Mouse (Mus musculus) ES-Bruce4 (cell line): Measurements from ENCODE around the gene Ppara. TPM values are rescaled to one million over a fixed set of nuclear protein-coding genes. Genes with fewer than 3 reads are reported as not detected.

Source experiments
- H3K27ac ChIP-seq: 2 replicates; pipeline ENCODE4 v1.5.1; 2012; ENCODE audit warnings: low read length, inconsistent platforms; ENCODE audit not compliant: insufficient read depth
- H3K27me3 ChIP-seq: 2 replicates; pipeline ENCODE4 v1.6.1; 2012; ENCODE audit warnings: mild to moderate bottlenecking, low read length, inconsistent platforms; ENCODE audit not compliant: control insufficient read depth, poor library complexity, insufficient read depth, severe bottlenecking
- H3K36me3 ChIP-seq: 2 replicates; pipeline ENCODE4 v1.6.1; 2012; ENCODE audit warnings: inconsistent platforms, mild to moderate bottlenecking, low read length, moderate library complexity; ENCODE audit not compliant: control insufficient read depth, poor library complexity, insufficient read depth, severe bottlenecking
- H3K4me1 ChIP-seq: one replicate; pipeline ENCODE4 v1.8.1; 2011; ENCODE audit warnings: low read length; ENCODE audit not compliant: control insufficient read depth, insufficient read depth
- H3K4me3 ChIP-seq: 2 replicates; pipeline ENCODE4 v1.5.1; 2011; ENCODE audit warnings: low read depth, mild to moderate bottlenecking, low read length
- H3K9ac ChIP-seq: 2 replicates; pipeline ENCODE4 v1.6.1; 2012; ENCODE audit warnings: low read depth, mild to moderate bottlenecking, inconsistent platforms; ENCODE audit not compliant: poor library complexity, severe bottlenecking
- H3K9me3 ChIP-seq: replicated peaks from 2 replicates; pipeline ENCODE4 v1.6.1; 2012; ENCODE audit warnings: mild to moderate bottlenecking, low read length, inconsistent platforms; ENCODE audit not compliant: control insufficient read depth, poor library complexity, insufficient read depth, severe bottlenecking
- CTCF ChIP-seq: IDR thresholded peaks from one replicate; pipeline ENCODE4 v1.8.1; 2011; ENCODE audit warnings: low read depth, low read length
- EP300 ChIP-seq: IDR thresholded peaks from 2 replicates; pipeline ENCODE4 v1.6.1; 2011; ENCODE audit warnings: low read depth, low read length; ENCODE audit not compliant: insufficient read depth
- POLR2A ChIP-seq: IDR thresholded peaks from one replicate; pipeline ENCODE4 v1.8.1; 2011; ENCODE audit warnings: low read length; ENCODE audit not compliant: insufficient read depth
- polyA plus RNA-seq: library from polyadenylated mRNA; stranded (reverse); fragments of >200 nt; gene quantifications from 2 replicates; pipeline ENCODE4 v1.2.4, GENCODE M21; 2011; ENCODE audit warnings: low read depth; ENCODE audit not compliant: missing spikeins, insufficient read depth, insufficient read length

Ppara gene
- polyA plus RNA-seq, 1 experiment = 0.28 TPM

- H3K27me3 ChIP-seq = no peaks in the 10 kb centered on the region
- no peak overlapping the region for H3K4me3 ChIP-seq
- H3K9me3 ChIP-seq = no peaks in the 10 kb centered on the region
- H3K36me3 ChIP-seq = no peaks in the 10 kb centered on the region
- no peak overlapping the region for H3K9ac ChIP-seq
- TF ChIP-seq CTCF (no peak), EP300 (no peak), POLR2A (no peak)
- H3K4me1 ChIP-seq = no peaks in the 10 kb centered on the region
- no peak overlapping the region for H3K27ac ChIP-seq
Observed at GRCm38 (mm10) chr15:85762761-85763160, 28.0 kb downstream of the Ppara start.

GRCm38 (mm10) chr15:85765022-85765421, 30.2 kb downstream of the Ppara start:
- Histone ChIP-seq H3K4me3 (no peak overlapping the region), H3K9ac (no peak overlapping the region), H3K27ac (no peak overlapping the region), H3K36me3 (no peaks in the 10 kb centered on the region), H3K27me3 (no peaks in the 10 kb centered on the region), H3K9me3 (no peaks in the 10 kb centered on the region), H3K4me1 (no peaks in the 10 kb centered on the region)
- no peak for TF ChIP-seq POLR2A
- no peak for TF ChIP-seq CTCF
- no peak for TF ChIP-seq EP300

GRCm38 (mm10) chr15:85766677-85767076, 31.9 kb downstream of the Ppara start:
- no peak for TF ChIP-seq CTCF
- TF ChIP-seq POLR2A = no peak
- no peak for TF ChIP-seq EP300
- no peaks in the 10 kb centered on the region for H3K27me3 ChIP-seq
- no peaks in the 10 kb centered on the region for H3K4me1 ChIP-seq
- no peak overlapping the region for H3K27ac ChIP-seq
- H3K36me3 ChIP-seq = no peaks in the 10 kb centered on the region
- no peak overlapping the region for H3K4me3 ChIP-seq
- H3K9ac ChIP-seq = no peak overlapping the region
- H3K9me3 ChIP-seq = no peaks in the 10 kb centered on the region

- no peak for TF ChIP-seq EP300
- TF ChIP-seq CTCF = no peak
- H3K27me3 ChIP-seq = no peaks in the 10 kb centered on the region
- H3K4me1 ChIP-seq = no peaks in the 10 kb centered on the region
- no peaks in the 10 kb centered on the region for H3K9me3 ChIP-seq
- no peaks in the 10 kb centered on the region for H3K36me3 ChIP-seq
- no peak overlapping the region for H3K9ac ChIP-seq
- H3K4me3 ChIP-seq = no peak overlapping the region
- H3K27ac ChIP-seq = no peak overlapping the region
Observed at GRCm38 (mm10) chr15:85768991-85769390, 34.2 kb downstream of the Ppara start.

DNA sequence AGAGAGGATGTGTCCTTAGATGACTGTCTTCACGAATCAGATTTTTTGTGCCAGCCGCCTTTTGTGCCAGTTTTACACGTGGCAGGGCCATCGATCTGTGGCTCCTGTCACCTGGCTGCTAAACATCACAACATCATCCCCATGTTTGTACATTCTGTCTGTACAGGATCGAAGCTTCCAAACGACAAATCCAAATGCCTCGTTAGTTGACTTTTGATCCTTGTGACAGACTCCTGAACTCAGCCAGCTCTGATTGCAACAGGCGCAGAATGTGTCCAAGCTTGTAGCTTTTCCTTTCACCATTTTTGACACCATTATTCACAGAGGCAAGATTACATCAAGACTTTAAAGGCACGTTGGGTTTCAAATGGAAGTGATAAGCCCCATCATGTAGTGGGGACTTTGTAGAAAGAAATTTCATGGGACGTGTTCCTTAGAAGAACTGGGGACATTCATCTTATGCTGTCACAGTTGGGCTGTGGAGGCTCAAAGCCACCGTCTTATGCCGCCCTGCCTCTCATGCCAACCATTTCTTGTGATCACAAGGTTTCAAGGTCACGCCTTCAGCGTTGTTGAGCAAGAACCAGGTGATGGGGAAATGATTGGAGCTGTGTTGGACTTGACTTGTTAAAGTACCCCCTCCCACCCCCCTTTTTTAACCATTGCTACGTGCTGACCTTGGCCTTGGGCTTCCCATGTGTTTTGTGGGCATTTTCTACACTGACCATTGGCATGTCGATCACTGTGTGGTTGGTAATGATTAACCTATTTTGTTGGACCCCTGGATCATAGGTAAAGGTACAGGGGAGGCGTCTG, 36.7 kb downstream of the Ppara start:
- Histone ChIP-seq H3K9me3 (no peaks in the 10 kb centered on the region), H3K27ac (no peak overlapping the region), H3K4me1 (no peaks in the 10 kb centered on the region), H3K27me3 (no peaks in the 10 kb centered on the region), H3K36me3 (no peaks in the 10 kb centered on the region), H3K9ac (no peak overlapping the region), H3K4me3 (no peak overlapping the region)
- no peak for TF ChIP-seq EP300
- no peak for TF ChIP-seq POLR2A
- TF ChIP-seq CTCF = no peak

DNA sequence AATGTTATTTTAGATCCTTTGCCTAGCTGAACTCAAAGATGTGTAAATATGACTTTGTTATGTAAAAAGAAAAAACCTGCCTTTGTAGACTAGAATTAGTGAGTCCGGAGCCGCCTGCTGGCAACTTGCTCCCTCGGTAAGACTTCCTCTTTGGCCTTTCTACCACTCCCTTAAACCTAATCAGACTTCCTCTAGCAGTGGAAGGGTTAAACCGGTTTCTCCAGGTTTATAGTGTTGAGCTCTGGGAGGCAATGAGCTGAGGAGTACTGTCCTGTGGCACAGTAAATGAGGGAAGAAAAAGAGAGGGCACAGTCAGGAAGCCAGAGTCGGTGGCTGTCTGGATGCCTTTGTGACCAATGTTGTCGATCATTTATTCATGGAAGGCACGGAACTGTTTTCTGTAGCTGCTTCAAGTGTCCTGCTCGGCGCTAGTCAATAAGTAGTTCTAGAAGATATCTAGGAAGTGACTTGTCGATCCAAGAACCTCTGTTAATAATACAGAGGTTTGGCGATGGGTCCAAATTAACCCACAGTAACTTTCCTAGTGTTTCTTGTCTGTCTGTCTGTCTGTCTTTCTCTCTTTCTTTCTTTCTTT, 37.5 kb downstream of the Ppara start:
- no peaks in the 10 kb centered on the region for H3K4me1 ChIP-seq
- H3K27me3 ChIP-seq = no peaks in the 10 kb centered on the region
- no peaks in the 10 kb centered on the region for H3K36me3 ChIP-seq
- H3K9ac ChIP-seq = no peak overlapping the region
- H3K9me3 ChIP-seq = no peaks in the 10 kb centered on the region
- no peak overlapping the region for H3K4me3 ChIP-seq
- TF ChIP-seq CTCF (no peak), POLR2A (no peak), EP300 (no peak)
- no peak overlapping the region for H3K27ac ChIP-seq
